Mouse (Mus musculus): ENCODE measurements around the gene Svs2.
"Not testable (repeated sequence)": the region's sequence is repeated elsewhere in the genome, so short reads cannot be mapped to it uniquely, and the experiment has no call there.

Gene Svs2

DNA sequence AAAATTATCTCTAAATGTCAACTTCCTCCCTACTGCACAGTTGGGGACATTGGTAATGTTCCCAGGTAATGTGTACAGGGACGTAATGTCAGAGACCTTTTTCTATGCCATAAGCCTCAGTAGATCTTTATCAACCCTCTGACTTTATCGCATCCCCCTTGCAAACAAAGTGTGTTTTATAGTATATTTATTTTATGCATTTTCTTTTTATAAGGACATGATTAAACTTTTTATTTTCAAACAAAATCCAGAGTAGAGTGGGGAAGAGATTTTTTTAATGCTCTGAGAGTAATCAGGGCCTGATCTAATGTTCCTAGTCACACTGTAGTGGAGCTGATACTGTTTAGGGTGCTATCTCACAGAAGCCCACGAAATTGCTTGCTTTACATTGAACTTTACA lies at the start of gene Svs2:
Gene Svs2, minus strand, starts transcription at position 101 of the 400 bp plus-strand sequence.
- DNase-seq (ENCODE audit: low read depth, low spot score): no peak

DNA sequence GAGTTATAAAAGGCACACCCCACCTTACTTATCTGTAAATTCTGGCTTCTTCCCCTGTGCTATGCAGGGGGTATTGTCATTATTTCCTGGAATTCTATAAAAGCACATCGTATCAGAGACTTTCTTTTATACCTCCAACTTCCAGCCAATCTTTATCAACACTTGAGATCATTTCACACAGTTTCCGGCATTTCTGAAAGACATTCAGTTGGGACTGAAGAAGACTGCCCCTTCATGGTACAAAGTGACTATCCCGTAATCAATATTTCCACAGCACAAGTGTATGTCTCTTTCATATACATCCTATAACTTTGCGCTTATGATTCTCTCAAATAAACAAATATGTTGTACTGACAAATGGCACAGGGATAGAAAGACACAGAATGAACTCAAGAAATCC lies 40.1 kb upstream of the Svs2 start, which contains the start of gene Svs4:
Gene Svs4, minus strand, starts transcription at position 101 of the 400 bp plus-strand sequence.
- no peak for DNase-seq (ENCODE audit: low read depth, low spot score)

DNA sequence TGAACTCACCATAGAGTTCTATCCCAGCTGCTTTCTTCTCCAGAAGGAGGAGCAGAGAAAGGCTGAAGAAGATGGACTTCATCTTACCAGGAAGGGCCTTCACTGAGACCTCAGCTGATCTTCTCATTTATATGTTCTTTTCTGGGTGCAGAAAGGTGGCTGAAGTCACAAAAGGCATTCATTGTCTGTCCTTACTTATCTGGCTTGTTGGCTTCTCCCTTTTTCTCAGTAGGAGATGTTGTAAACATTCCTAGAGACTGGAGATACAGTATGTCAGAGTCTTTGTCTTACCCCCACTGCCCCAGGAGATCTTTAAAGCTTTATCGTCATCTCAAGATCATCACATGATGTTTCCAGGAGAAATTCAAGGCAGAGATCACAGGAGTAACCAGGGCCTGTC lies 18.3 kb upstream of the Svs2 start, which contains the start of gene Svs3b:
Gene Svs3b, minus strand, starts transcription at position 101 of the 400 bp plus-strand sequence.
- DNase-seq (ENCODE audit: low read depth, low spot score): not testable (repeated sequence)

DNA sequence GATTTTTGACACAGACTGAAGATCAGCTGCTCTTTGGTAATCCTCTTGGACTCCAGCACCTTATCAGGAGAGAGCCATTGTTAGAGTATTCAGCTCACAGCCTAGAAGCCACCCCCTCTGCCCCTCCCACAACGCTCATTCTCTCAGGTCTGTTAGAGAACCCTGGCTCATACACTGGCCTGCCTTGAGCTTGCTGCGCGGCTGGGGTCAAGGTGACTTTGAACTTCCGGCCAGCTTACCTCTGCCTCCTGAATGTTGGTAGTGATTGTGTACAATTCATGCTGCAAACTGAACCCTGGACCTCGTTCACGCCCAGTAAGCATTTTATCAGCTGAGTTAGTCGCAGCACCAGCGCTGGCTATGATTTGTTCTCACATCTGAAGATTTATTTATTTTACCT lies 5.6 kb downstream of the Svs2 start:
- DNase-seq (ENCODE audit: low read depth, low spot score): peak; percentile 36

DNA sequence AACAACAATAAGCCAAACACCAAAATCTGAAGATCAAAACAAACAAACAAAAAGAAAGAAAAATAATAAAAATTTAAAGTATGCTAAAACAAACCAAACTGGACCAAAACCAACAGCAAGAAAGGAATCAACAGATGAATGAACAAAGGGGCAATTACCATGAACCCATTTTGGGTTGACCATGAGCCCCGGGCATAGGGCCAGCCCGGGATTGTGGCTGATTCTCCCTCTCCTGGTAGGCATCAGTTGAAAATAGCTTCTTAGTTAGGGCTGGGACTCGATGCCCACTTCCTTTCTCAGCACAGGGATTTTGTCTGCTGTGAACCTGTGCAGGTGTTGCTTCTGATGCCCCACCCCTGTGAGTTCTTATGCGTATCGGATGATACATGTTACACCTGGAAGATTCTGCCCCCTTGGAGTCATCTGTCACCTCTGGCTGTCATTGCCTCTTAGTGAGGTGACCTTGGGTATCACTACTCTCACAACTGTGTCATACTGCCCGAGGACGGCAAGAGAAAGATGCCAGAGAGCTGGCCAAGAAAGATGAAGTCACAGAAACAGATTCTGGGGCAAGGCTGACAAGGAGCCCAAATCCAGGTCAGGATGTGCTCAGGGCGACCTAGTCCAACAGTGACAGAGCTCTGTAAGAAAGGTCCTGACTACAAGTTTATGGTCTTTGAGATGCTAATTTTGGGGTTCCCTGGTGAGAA lies 9.8 kb downstream of the Svs2 start:
- DNase-seq (ENCODE audit: low read depth, low spot score): peak; percentile 3

DNA sequence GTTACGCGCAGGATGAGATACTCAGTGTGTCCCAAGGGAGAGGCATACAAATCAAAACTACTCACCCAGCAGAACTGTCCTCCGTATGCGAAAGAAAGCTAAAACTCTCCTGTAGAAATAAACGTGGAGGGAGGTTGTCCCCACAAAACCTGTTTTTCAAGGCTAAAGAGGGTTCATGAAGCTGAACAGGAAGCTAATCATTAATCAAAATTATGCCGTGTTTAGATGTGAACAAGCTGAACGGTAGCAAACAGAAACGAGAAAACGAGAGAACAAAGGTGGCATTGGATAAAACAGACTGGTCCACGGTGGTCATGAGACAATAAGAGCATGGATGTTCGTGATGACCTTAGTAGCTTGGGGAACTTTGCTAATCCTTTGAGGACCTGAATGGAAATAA lies 16.7 kb downstream of the Svs2 start, which contains the start of gene Wfdc15b:
Gene Wfdc15b, minus strand, starts transcription at position 139 of the 400 bp plus-strand sequence.
- DNase-seq (ENCODE audit: low read depth, low spot score): no peak

DNA sequence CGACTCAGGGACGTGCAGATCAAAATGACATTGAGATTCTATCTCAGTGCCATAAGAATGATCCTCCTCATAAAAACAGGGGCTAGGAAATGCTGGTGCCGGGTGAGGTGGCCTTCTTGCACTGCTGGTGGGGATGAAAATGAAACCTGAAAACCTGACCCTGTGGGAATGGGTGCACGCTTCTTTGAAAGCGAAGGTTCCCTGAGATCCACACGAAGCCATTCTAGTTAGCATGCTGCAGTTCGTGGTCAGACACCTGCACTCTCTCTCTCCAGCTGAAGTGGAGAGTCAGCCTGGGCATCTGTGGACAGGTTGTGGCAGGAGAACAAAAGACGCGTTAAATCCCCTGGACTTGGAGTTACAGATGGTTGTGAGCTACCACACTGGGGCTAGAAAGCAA lies 19.0 kb downstream of the Svs2 start:
- no peak for DNase-seq (ENCODE audit: low read depth, low spot score)

DNA sequence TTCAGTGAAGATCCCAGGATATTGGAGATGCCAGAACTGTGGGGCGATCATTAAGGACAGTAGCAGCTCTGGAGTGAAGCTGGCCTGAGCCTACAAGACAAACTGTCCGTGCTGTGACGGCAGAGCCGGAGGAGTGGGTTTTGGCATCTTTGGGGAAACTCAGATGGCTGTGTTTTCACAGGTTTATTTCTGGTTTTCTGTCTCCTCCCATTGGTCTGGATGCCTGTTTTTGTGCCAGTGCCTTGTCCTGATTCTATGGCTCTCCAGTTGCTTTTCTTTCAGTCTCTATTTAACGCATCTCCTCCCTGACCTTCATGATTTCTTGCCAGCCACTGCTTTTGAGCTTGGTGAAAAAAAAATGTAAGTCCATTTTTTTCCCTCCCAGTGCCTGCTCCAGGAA lies 25.6 kb downstream of the Svs2 start:
- DNase-seq (ENCODE audit: low read depth, low spot score): no peak

DNA sequence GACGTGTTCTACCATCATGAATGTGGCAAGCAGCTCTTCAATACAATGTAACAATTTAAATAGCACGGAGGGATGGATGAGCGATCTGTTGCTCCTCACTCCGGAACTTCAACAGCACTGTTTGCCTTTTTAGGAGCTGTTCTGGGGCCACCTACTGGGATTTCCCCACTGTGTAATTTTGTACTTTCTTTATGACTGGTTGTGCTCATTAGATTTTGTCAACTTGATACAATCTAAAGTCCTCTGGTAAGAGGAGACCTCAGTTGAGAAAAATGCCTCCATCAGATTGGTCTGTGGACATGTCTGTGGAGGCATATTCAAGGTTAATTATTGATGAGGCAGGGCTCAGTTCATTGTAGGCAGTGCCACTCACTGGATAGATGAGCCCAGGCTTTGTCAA lies 27.4 kb downstream of the Svs2 start:
- DNase-seq (ENCODE audit: low read depth, low spot score): no peak

DNA sequence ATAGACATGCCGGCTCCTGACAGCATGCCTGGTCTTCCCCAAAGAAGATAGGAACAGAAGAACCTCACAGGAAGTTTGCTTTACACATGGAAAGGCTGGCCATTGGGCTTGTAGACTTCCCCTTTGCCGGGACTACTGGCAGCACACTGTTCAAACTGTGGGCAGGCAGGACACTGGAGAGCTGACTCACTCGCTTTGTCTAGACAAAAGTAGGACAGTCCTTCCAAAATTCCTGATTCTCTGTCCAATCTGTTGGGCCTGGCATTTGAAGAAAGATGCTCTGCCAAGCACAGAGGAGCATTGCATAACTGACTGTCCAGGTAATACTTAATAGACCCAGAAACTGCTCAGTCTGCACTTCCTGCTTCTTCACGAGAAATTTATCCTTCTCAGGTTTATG lies 31.6 kb downstream of the Svs2 start:
- no peak for DNase-seq (ENCODE audit: low read depth, low spot score)

DNA sequence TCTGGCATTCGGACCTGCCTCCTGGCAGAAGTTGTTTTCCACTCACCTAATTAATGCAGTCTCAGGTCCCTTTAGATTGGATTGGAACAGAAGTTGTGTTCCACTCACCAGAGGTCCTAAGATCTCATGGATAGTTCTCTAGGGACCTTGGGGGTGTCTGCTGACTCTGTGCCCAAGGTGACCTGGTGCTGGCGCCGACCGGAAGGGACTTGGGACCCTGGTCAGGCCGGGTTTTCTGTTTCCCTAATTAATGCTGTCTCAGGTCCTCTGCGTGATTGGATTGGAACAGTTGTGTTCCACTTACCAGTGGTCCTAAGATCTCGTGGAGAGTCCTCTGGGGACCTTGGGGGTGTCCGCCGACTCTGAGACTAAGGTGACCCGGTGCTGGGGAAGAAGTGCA lies 32.3 kb downstream of the Svs2 start:
- not testable (repeated sequence) for DNase-seq (ENCODE audit: low read depth, low spot score)

DNA sequence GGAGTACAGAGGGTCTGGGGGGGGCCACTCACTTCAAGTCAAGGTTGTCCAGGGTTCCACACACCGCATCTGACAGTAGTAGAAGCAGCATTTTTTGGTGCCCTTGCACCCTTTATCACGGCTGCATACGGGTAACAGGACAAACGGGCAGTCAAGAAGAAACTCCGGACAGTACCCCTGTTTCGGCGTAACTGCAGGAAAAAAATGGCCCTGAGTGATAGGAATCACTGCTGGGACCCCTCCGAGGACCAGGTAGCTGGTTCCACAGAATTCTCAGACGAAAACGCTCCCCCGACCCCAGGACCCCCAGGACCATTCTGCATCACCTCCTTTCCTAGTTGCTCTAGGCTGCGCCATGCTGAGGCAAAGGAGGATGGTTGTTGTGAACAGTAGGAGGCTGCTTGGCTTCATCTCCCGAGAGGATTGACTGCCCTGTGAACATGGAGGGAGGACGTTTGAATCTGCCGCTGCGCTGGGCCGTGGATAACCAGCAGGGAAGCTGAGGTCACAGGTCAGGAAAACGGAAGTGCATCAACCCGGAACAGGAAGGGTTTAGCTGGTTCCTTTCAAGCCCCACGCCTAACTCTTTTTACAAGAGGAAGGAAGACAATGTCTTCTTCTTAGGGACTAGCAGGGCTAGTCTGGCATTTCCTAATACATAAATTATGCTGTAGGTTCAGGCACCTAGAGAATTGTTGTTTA lies 38.5 kb downstream of the Svs2 start, which contains the start of gene Wfdc15a:
Gene Wfdc15a, minus strand, starts transcription at position 505 of the 702 bp plus-strand sequence.
- no peak for DNase-seq (ENCODE audit: low read depth, low spot score)

DNA sequence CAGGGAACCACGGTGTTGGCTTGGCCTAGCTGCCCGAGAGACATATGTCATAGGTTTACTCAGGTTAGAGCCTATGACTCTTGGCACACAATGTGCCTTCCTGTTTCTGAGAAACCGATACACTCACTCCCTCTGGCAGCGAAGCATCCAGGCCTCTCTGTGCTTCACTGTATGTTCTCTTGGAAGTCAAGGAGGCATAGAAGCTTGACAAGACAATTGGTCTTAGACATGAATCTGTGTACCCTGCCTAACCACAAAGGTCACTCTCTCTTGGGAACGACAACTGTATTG lies 41.6 kb downstream of the Svs2 start:
- no peak for DNase-seq (ENCODE audit: low read depth, low spot score)

DNA sequence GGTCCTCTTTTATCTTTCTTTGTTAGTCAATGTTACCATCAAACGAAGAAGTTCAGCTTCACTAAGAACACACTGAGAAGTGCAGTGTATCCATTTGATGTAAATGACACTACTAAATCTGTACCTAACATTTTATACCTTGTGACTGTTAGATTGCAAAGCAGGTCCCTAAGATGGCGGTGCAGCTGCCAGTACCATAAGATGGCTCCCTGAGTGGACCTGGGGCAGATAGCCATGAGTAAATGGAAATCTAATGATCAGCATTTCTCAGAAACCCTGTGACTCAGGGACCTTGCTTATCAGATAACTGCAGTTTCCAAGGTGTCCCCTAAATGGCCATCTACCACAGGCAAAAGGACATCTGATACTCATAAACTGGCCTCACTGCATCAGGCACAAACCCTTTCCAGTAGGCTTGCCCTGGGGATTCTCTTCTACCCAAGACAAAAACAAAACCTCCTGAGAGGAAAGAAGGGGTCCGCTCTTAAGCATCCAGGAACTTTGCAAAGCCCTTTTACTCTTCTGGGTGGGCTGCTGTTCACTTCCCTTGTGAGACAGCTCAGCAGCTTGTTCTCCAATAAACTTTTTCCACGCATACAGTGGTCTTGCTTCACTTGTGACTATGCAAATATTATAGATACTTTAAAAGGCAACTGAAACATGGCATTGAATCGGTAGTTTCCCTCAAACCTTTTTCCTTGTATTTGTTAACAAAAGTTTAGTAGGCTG lies 42.1 kb downstream of the Svs2 start:
- DNase-seq (ENCODE audit: low read depth, low spot score): no peak

DNA sequence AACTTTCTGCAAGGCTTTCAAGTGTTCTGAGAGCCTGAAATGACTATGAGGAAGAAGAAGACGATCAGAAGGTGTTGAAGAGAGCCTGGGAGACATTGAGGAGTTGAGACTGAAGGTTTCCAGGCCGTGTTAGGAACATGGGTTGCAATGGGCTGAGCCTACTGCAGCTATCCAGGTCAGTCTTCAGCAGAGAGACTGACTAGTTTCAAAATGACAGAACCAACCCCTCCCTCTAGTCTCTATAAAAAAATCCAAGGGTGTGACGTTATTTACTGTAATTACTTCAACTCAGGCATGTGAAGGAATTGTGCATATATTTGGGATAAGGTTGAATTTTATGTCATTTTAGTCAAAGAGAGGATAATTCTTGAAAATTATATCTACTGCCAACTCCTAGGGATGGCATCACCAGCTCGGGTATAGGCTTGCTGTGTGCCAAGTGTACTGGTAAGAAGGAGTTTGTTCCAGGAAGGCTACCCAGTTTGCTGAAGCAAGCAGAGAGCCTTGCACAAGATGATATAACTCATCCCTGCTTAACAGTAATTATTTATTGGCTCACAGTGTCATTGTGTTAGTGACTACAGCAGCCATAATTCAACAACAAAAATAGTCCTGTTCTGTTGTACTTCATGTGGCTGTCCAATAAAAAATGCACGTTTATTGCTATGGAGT lies 43.2 kb downstream of the Svs2 start:
- no peak for DNase-seq (ENCODE audit: low read depth, low spot score)

DNA sequence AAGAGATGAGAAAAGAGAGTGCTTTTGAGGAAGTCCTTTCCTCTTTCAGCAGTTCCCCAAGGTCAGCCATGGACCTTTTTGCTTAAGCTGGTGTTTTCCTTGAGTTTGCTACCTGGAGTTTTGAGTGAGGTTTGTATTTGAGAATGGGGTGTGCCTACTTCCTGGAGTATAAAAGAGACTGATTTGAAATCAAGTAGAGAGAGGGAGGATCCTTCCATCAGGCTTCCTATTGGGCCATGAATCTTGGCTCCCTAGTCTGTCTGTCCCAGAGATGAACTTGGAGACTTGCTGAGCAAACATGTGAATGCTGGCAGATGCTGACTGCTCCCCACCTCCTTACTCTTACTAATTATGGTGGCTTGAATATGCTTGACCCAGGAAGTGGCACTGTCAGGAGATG lies 46.0 kb downstream of the Svs2 start:
- no peak for DNase-seq (ENCODE audit: low read depth, low spot score)

DNA sequence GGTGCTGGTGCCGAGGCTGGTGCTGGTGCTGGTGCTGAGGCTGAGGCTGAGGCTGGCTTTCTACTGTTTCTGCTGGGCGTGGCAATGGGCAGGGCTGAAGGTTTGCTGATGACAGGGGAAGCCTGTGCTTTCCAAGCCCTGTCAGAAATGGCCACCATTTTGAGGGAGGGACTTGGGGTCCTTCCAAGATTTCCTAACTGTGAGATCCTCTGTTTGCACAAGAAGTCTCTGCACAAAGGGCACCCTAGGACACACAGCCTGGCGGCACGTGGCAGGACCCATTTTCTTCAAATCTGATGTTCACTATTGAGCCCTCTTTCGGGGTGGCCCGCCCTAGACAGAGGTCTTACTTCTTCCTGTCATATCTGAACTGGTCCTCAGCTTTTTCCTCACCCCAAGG lies 47.7 kb downstream of the Svs2 start, which contains the start of gene Wfdc12:
Gene Wfdc12, minus strand, starts transcription at position 33 of the 400 bp plus-strand sequence.
- no peak for DNase-seq (ENCODE audit: low read depth, low spot score)

DNA sequence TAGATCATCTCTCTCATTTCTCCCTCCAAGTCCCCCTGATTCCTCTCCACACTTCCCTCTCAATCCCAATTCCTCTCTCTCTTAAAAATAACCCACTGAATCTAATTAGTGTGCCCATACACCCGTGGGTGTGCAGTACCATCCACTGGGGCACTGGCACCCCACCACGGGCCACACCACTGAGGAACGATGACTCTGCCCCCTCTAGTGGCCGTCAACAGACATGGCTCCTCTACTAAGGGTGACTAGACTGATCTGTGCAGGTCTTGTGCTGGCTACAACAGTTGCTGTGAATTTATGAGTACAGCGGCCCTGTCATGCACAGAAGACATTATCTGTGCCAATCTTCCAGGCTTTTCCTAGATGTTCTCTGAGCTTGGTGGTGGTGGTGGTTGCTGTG lies 49.5 kb downstream of the Svs2 start:
- DNase-seq (ENCODE audit: low read depth, low spot score): peak; percentile 12
